8 mouse cellular contexts compared by ENCODE assay signal in the genomic region with DNA sequence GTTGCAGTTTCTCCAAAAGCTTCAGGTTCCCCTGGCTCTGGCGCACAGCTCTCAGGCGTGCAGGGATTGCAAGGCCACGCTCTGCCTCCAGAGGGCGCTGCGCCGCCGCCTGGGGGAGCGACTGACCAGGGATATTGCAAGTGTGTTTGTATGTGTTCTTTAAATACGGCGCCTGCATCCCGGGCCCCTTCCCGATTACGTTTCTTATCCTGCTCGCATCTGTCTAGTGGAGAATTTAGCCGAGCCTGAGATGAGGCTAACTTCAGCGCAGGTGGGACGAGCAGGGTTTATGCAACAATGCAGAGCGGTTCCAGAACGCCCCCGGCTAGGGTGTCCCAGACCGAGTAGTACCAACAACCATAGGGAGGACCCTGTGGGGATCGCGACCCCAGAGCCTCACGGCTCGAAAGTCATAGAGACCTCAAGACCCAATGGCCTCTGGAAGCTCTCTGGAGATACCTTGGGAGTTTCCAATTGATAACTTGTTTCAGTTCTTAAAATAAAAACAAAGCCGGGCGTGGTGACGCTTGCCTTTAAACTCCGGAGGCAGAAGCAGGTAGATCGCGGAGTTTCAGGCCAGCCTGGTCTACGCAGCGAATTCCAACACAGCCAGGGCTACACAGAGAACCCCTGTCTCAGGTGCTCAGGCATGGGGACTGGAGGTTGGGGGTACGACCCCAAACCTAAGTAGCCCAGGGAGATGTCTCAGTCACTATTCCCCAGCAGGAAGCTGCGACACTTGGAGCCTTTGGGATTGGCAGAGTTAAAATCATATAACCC.
A peak's percentile ranks its signal among the peaks of the same experiment; 100 is the strongest.
DNase-seq lines count a peak whose midpoint lies in the region; ATAC-seq lines count a peak whose summit lies in the region.

No protein-coding gene starts in this region.

- peak overlapping the region; percentile 93 for H3K4me2 ChIP-seq in hindbrain, embryonic 13.5 days

- H3K27ac ChIP-seq in hindbrain, embryonic 13.5 days = no peak overlapping the region

- peaks cover 12% of the 10 kb centered on the region; the same call in 1 of the 2 replicates for H3K4me1 ChIP-seq in hindbrain, embryonic 13.5 days (replicated peaks)

- peak; percentile 82 for DNase-seq in R1 (ENCODE audit: low read depth, low spot score)
- peak; percentile 94 for DNase-seq in cerebellum, postnatal 14 days
- peak; percentile 60 to 80 for DNase-seq in frontal cortex, postnatal 14 days (ENCODE audit: low spot score in 2 of 2)
- peak; percentile 55 for DNase-seq in left cerebral cortex, adult 11 months (ENCODE audit: low spot score)
- peak; percentile 84 to 89 for DNase-seq in lung, postnatal 4 days
- DNase-seq in retina, postnatal 7 days (ENCODE audit: low read depth, low spot score) = peak; percentile 69
- DNase-seq in urinary bladder, adult 18-20 months (ENCODE audit: low spot score in 2 of 2) = peak; percentile 73 to 81

- peak overlapping the region; percentile 53 for H3K4me3 ChIP-seq in hindbrain, embryonic 13.5 days

- H3K9ac ChIP-seq in hindbrain, embryonic 13.5 days = peak overlapping the region; percentile 70

- under 1% methylated on average over 35 of the region's 35 CpGs for WGBS in hindbrain, embryonic 13.5 days

- H3K36me3 ChIP-seq in hindbrain, embryonic 13.5 days = no peaks in the 10 kb centered on the region

- no peaks in the 10 kb centered on the region for H3K9me3 ChIP-seq in hindbrain, embryonic 13.5 days

- peak; percentile 84 for ATAC-seq in hindbrain, embryonic 13.5 days (ENCODE audit: low FRiP score)

- no peaks in the 10 kb centered on the region for H3K27me3 ChIP-seq in hindbrain, embryonic 13.5 days
